Mouse (Mus musculus) ES-CJ7 (cell line): ENCODE results near the gene Elob.

ENCODE experiments used
- DNase-seq: peaks from one replicate; pipeline ENCODE4 v3.0.0; 2011; ENCODE audit warnings: low read depth, low spot score

Gene Elob

DNA sequence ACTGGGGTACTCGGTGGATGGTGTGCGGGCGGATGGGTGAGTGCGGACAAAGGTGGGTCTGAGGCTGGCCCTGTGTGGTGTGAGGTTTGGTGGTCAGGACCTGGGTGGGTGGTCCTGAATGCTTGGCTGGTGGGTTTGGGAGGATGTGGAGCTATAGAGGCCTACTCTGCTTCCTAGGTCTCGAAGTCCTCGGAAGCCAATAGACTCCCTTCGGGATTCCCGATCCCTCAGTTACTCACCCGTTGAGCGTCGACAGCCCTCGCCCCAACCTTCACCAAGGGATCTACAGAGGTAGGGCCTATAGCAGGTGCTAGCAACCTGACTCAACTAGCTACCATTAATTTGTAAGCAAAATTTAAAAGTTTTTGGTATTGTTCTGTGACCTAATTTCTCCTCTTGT, 5.3 kb downstream of the Elob start:
- DNase-seq = no peak

- no peak for DNase-seq
Measured at GRCm38 (mm10) chr17:23823018-23823417, 5.9 kb downstream of the Elob start.

- DNase-seq = peak; percentile 55
Measured at GRCm38 (mm10) chr17:23822094-23822493, 6.8 kb downstream of the Elob start.

- DNase-seq = no peak
Measured at GRCm38 (mm10) chr17:23820731-23821130, 8.2 kb downstream of the Elob start.

GRCm38 (mm10) chr17:23819235-23819634, 9.7 kb downstream of the Elob start:
- DNase-seq = no peak

DNA sequence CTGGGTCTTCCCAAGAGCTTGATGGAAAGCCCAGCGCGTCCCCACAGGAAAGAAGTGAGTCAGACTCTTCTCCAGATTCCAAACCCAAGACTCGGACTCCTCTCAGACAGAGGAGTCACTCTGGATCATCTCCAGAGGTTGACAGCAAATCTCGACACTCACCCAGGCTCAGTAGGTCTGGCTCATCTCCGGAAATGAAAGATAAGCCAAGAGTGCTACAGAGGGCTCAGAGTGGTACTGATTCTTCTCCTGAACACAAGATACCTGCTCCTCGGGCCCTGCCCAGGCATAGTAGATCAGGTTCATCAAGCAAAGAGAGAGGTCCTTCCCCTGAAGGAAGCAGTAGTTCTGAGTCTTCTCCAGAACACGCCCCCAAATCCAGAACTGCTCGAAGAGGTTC, 10.4 kb downstream of the Elob start:
- no peak for DNase-seq

DNA sequence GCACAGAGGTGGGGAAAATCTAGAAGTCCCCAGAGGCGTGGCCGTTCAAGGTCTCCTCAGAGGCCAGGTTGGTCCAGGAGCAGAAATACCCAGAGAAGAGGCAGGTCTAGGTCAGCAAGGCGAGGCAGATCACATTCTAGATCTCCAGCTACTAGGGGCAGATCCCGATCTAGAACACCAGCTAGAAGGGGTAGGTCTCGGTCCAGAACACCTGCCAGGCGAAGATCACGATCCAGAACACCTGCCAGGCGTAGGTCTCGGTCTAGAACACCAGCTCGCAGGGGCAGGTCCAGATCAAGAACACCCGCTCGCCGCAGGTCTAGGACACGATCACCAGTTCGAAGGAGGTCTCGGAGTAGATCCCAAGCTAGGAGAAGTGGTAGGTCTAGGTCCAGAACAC, 13.3 kb downstream of the Elob start:
- DNase-seq = no peak

DNA sequence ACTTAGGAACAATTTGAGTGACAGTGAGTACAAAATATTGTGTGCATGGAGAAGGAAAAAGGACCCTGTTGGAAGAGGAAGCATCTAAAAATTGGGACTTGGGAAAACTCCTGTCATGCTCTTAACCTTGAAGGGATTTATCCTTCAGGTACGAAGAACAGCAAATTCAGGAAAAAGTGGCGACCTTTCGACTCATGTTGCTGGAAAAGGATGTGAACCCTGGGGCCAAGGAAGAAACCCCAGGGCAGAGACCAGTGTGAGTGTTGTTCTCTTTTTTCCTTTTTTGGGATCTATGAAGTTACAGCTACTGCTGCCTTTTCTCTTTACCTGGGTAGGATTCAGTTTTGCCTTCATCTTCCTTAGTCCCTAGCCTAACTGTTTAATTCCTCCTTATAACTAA, 21.0 kb downstream of the Elob start:
- no peak for DNase-seq

DNA sequence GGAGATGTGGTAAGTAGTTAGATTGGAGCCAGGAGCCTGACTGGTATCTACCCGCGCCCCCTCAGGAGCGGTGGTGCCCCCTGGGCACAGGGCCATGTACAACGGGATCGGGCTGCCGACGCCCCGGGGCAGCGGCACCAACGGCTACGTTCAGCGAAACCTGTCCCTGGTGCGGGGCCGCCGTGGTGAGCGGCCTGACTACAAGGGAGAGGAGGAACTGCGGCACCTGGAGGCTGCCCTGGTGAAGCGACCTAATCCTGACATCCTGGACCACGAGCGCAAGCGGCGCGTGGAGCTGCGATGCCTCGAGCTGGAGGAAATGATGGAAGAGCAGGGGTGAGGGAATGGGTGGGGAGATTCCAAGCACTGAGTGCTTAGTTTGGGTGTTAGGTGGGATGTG, 22.1 kb downstream of the Elob start:
- DNase-seq = peak; percentile 77

DNA sequence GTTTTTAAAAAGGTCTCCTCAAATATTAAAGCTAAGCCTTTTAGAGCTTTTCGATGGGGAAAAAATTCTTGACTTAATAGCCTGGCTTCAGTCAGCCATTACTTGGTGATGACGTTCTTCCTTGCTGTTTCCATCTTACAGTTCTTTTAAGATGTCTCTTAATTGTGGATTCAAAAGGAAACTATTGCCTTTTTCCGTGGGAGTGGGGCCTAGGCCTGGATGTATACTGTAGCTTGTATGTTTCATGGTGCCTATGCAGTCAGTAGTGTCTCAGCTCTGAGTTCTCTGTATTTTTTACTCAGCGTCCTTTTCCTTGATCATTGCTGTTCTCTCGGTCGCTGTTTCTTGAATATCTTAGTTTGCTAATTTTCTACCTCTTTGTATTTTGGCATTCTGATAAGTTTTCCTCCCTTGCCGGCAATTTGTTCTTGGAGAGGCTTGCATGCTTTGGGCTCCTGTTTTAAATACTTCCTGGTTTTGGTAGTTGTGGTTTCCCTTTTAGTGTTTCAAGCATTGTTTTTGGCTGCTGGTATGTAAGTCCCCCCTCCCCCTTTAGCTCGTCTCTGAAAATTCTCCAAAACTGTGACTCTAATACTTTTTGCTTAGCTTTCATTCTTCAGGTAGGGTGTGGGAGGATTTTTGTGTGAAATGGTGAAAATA, 24.4 kb downstream of the Elob start:
- no peak for DNase-seq

GRCm38 (mm10) chr17:23803366-23804041, 25.4 kb downstream of the Elob start:
- DNase-seq = peak; percentile 92

DNA sequence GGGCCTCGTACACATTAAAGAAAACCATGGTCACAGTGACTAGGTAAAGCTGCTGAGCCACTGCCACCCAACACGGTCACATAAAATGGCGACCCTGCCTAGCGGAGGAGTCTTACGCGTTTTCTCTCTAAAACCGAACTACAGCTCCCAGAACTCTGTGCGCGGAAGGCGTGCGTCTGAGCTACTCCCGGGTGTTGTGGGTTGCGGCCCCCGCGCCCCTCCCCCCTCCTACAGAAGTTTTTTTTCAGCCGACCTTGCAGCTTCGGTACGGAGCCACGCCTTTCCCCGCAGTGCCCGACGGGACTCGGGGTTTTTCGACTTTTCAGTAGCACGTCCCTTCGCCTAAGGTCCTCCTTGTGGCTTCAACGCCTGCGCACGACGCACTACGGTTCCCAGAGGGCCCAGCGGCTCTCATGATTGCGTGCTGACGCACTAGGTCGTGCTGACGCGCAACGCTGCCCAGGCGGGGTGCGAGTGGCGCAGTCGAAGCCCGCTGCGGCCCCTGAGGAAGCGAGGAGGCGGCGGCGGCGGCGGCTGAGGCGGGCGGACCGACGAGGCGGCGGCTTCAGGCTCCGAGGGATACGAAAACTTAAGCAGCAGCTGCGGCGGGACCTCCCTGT, 26.1 kb downstream of the Elob start:
- DNase-seq = peak; percentile 99

DNA sequence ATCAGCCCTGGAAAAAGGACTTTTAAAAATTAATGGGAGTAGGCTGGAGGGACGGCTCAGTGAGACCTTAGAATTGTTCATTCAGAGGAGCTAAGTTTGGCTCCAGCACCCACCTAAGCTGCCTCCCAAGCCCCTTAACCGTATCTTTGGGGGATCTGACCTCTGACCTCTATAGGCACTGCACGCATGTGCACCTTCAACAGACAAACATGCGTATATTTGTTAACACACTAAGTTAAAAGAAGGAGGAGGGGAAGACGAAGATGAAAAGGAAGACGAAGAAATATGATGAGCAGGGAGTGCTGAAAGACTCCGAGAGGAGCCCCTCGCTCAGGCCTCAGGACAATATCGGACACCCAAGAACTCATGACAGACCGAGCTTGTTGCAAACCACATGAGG, 27.3 kb downstream of the Elob start:
- no peak for DNase-seq

GRCm38 (mm10) chr17:23797316-23797715, 31.6 kb downstream of the Elob start:
- DNase-seq = no peak

DNA sequence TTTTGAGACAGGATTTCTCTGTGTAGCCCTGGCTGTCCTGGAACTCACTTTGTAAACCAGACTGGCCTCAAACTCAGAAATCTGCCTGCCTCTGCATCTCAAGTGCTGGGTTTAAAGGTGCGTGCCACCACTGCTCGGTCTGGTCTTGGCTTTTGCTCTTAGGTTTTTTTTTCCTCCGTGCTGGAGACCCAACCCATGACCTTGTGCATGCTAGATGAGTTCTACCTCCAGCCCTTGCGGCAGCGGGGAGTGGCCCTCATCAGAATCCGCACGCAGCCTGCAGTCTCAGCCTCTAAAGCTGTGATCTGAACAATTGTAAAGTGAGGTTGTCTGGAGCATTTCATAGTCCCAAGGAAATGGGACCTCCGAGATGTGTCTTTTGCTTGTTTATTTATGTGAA, 33.6 kb downstream of the Elob start:
- peak; percentile 62 for DNase-seq

DNA sequence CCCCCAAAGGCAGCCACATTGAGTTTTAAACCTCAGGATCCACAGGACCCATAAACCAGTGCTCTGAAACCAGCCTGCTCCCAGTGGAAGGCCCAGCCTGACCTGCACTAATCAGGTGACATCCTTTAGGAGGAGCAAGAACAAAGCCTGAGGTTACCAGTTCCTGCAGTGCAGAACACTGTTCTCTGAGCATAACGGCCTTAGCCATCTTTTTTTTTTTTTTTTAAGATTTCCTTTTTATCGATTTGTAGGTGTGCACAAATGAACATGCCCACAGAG, 37.9 kb downstream of the Elob start:
- DNase-seq = no peak

DNA sequence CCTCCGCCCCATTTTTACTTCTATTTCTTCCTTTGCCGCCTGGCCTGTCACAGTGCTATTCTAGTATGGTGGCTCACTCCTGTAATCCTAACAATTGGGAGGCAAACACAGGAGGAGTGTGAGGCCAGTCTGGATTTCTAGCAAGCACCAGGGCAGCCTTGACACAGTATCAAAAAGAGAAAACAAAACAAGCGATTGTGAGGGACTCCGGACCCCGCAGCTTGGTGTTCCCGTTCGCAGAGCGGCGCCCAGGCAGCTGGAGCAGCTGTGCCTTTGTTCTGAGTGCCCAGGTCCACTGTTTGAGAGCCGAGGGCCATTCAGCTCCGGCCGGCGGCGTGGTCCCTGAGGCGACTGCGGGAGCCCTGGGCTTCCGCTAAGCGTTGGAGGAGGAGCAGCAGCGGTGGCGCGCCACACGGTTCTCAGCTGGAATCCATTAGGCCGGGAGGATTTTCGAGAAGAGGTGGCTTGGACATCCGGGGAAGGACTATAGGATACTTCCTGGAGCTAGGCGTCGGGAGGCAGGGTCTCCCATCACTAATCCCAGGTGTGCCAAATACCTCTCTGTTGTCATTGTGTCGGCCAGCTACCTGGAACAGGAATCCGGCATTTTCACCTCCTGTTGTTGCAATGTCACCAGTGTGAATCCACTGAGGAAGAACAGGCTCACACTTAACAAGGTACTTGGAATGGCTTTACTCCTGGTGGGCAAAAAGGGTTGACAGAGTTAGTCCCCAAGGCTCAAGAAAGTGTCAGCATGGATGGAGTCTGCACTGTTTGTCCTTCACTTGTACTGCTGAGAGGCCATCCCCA, 38.5 kb downstream of the Elob start, which contains the start of gene Srrm2:
Gene Srrm2 (plus strand): TSS at position 264 of the 810 bp plus-strand sequence.
- no peak for DNase-seq

- peak; percentile 88 for DNase-seq
Measured at GRCm38 (mm10) chr17:23789749-23790268, 39.1 kb downstream of the Elob start.

GRCm38 (mm10) chr17:23788973-23789372, 40.0 kb downstream of the Elob start:
- no peak for DNase-seq

- no peak for DNase-seq
Measured at GRCm38 (mm10) chr17:23786510-23786931, 42.4 kb downstream of the Elob start.

- DNase-seq = peak; percentile 88
Measured at GRCm38 (mm10) chr17:23785561-23786471, 43.1 kb downstream of the Elob start, which contains the start of gene Flywch2. TSS of gene Flywch2 (minus strand) at chr17:23786081.
